Mouse (Mus musculus) left cerebral cortex, postnatal 14 days (tissue): ENCODE data around the gene Bcr. TPM values are rescaled to one million over a fixed set of nuclear protein-coding genes. Genes with fewer than 3 reads are reported as not detected.
"Not testable (repeated sequence)": the region's sequence is repeated elsewhere in the genome, so short reads cannot be mapped to it uniquely, and the experiment has no call there.

Experiments used
- DNase-seq, 2 experiments: peaks; one replicate each; pipeline ENCODE4 v3.0.0; 2021 to 2022; ENCODE audit warnings: low spot score in 2 of 2, mixed read lengths in 1 of 2
- intact Hi-C: fragments of 180-260 bp; cut with DNase I; formaldehyde crosslinking; loops from one replicate; pipeline ENCODE4 v1.15.1; 2025
- long read RNA-seq, 2 experiments: library from polyadenylated mRNA; stranded (forward); transcript quantifications; one replicate each; pipeline ENCODE4 v2.0.0; 2021
- total RNA-seq, 2 experiments: library from RNA; stranded (reverse); gene quantifications; 2 replicates each; pipeline ENCODE4 v1.2.3; 2021

Bcr gene
- 10 to 100 TPM; 82.9 to 84.1 TPM for total RNA-seq
- long read RNA-seq, experiment 1, full-length matches to known transcripts = 14 of 34 reads
- long read RNA-seq, experiment 1, partial matches to known transcripts = 16 of 34 reads
- long read RNA-seq, experiment 1, other reads (novel, unspliced or antisense) = 4 of 34 reads
- long read RNA-seq, experiment 2, full-length matches to known transcripts = 7 of 32 reads
- long read RNA-seq, experiment 2, partial matches to known transcripts = 22 of 32 reads
- long read RNA-seq, experiment 2, other reads (novel, unspliced or antisense) = 3 of 32 reads

- DNase-seq = peak in 1 of 2 experiments; percentile 81
- intact Hi-C loops = loop anchor here (5.0 kb wide), 1 partner anchor 52 kb away; no protein-coding TSS in a partner anchor
These were observed at the start of gene Bcr for GRCm38 (mm10) chr10:75060217-75060842. Gene Bcr (plus strand): TSS chr10:75060592.

DNA sequence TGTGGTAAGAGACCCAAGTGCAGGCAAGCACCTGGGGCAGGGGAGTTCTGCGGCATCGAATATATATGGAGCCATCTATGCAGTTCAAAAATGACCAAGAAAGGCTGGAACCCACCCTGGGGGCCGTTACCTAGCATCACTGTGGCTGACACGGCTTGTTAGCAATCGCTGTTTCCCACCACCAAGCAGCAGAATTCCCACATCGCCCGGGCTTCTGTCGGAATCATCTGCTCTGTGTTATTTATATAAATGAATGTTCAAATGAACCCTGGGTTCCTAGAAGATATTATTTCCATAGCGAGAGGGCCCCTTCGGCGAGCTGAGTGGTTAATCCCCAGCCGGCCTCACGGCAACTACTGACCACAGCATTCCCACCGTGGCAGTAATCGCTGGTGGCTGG, 49.7 kb upstream of the Bcr start:
- DNase-seq = peak; percentile 53 to 61
- intact Hi-C loops = no loop called here

GRCm38 (mm10) chr10:75015465-75015864, 44.9 kb upstream of the Bcr start:
- intact Hi-C loops = no loop called here
- no peak for DNase-seq

GRCm38 (mm10) chr10:75016481-75016880, 43.9 kb upstream of the Bcr start:
- no peak for DNase-seq
- intact Hi-C loops = no loop called here

- intact Hi-C loops = loop anchor here (5.0 kb wide), 1 partner anchor 53 kb away; the partner anchor contains the start of gene Gnaz
- DNase-seq = no peak
These were observed 40.1 kb upstream of the Bcr start for GRCm38 (mm10) chr10:75020271-75020670.

- intact Hi-C loops = loop anchor here (1.0 to 5.0 kb wide), 2 partner anchors 54 to 84 kb away; partner anchors contain the start of gene Gnaz
- peak; percentile 78 to 90 for DNase-seq
These were observed 39.3 kb upstream of the Bcr start for GRCm38 (mm10) chr10:75021138-75021537.

GRCm38 (mm10) chr10:75026491-75026890, 33.9 kb upstream of the Bcr start:
- intact Hi-C loops = no loop called here

DNA sequence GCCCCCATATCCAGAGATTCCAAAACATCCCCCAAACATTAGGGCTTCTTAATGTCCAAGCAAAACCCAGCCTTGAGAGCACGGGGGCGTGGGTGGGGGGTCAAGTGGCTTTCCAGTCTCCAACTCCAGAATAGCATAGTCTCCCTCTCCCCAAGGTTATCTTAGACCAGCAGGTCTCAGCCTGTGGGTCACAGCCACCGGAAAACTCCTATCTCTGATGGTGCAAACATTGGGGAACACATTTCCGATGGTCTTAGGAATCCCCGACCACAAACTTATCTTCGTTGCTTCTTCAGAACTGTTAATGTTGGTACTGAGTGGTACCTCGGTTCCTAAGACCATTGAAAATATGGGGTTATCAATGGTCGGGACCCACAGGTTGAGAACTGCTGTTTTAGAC, 31.6 kb upstream of the Bcr start:
- DNase-seq = no peak

More at GRCm38 (mm10) chr10:75026491-75026890, 33.9 kb upstream of the Bcr start:
- no peak for DNase-seq

GRCm38 (mm10) chr10:75029677-75030076, 30.7 kb upstream of the Bcr start:
- no peak for DNase-seq
- intact Hi-C loops = no loop called here

More for the DNA sequence above, 31.6 kb upstream of the Bcr start:
- intact Hi-C loops = no loop called here

DNA sequence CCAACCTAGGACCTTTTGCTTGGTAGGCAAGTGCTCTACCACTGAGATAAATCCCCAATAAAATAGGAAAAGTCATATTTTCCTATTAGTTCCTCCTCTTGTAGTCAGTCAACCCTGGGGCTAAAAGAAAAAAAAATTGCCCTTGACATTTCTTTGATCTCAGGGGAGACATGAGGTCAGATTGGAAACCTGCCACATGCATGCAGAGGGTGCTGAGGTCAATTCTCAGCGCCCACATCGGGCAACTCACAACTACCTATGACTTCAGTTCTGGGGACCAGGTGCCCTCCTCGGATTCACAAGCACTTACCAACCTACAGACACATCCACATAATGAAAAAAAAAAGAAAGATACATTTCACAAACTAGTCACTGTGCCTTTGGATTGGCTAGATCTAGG, 30.2 kb upstream of the Bcr start:
- intact Hi-C loops = no loop called here

GRCm38 (mm10) chr10:75031345-75032114, 28.9 kb upstream of the Bcr start:
- intact Hi-C loops = no loop called here
- DNase-seq = no peak

More for the DNA sequence above, 30.2 kb upstream of the Bcr start:
- DNase-seq = no peak

- DNase-seq = peak; percentile 88 to 94
- intact Hi-C loops = no loop called here
These were observed 28.0 kb upstream of the Bcr start, which contains the start of gene Rsph14 for GRCm38 (mm10) chr10:75032395-75032794. Gene Rsph14 (minus strand): TSS chr10:75032586.

DNA sequence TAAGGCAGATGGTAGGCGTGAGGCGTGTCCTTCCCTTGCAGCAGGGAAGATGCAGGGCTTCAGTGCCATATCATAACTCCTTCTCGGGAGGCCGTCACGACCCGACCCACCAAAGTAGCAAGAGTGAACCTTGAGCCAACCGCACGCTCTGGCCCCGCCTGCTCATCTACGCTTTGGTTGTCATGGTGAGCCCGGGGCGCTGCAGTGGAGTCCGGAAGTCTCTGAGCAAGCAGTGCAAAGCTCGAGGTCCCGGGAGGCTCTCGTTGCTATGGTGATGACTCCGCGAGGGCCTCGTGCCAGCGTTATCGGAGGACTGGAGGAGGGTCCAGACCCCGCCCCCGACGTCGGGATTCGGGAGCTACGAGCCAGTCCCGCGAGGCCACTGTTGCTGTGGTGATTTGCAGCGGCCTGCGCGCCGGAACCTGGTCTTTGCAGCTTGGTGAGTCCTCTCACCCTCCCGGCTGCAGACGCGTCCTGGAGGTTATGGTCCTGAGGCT, 23.5 kb upstream of the Bcr start, which contains the start of gene Rab36:
Gene Rab36, plus strand, starts transcription at position 176 of the 497 bp plus-strand sequence.
- DNase-seq = peak; percentile 94 to 97
- intact Hi-C loops = no loop called here

- intact Hi-C loops, DNase-seq: not testable (repeated sequence)
These were observed 18.3 kb upstream of the Bcr start for GRCm38 (mm10) chr10:75042060-75042459.

GRCm38 (mm10) chr10:75044459-75044858, 15.9 kb upstream of the Bcr start:
- intact Hi-C loops = no loop called here
- DNase-seq = no peak

DNA sequence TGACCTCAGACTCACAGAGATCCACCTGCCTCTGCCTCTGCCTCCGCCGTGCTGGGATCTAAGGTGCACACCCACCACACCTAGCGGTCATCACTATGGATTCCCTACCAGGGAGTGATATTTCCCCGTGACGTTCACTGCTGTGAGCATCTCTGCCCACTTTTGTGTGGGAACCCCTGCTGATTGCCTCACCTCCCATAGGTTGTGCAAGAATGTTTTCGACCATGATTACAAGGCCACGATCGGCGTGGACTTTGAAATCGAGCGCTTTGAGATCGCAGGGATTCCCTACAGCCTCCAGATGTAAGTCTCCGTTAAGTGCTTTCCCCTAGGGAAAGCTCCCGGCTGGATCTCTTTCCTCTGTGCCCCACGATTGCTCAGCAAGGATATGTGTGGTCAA, 14.6 kb upstream of the Bcr start:
- intact Hi-C loops = no loop called here
- DNase-seq = no peak

DNA sequence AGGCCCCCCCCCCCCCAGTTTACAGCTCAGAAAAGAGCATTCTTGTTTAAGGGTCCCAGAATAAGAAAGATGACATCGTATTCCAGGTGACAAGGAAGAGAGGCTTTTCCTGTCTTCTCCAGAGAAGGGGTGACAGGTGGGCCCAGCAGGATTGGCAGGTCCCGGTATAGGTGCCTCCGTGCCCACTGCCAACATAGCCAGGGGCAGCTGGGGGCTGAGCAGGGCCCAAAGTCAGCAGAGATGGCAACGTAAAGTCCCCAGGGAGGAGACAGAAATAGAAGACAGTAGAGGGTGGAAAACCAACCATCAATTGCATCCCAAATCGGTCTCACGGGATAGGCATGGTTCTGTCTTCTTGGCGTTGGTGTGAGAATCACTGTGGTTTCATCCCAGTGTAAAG, 11.7 kb upstream of the Bcr start:
- DNase-seq = no peak
- intact Hi-C loops = no loop called here

GRCm38 (mm10) chr10:75051364-75052074, 8.9 kb upstream of the Bcr start:
- DNase-seq = no peak
- intact Hi-C loops = no loop called here

- DNase-seq = no peak
- intact Hi-C loops = no loop called here
These were observed 7.5 kb upstream of the Bcr start for GRCm38 (mm10) chr10:75052902-75053301.
